Mouse (Mus musculus): ENCODE data around the gene Pelo. TPM values are rescaled to one million over a fixed set of nuclear protein-coding genes. Genes with fewer than 3 reads are reported as not detected.

Pelo gene
- total RNA-seq (2023) = 5.6 and 7.6 TPM in 2 replicates

GRCm38 (mm10) chr13:115090069-115090976, at the start of gene Pelo:
Gene Pelo, minus strand, starts transcription at chr13:115090186.

DNA sequence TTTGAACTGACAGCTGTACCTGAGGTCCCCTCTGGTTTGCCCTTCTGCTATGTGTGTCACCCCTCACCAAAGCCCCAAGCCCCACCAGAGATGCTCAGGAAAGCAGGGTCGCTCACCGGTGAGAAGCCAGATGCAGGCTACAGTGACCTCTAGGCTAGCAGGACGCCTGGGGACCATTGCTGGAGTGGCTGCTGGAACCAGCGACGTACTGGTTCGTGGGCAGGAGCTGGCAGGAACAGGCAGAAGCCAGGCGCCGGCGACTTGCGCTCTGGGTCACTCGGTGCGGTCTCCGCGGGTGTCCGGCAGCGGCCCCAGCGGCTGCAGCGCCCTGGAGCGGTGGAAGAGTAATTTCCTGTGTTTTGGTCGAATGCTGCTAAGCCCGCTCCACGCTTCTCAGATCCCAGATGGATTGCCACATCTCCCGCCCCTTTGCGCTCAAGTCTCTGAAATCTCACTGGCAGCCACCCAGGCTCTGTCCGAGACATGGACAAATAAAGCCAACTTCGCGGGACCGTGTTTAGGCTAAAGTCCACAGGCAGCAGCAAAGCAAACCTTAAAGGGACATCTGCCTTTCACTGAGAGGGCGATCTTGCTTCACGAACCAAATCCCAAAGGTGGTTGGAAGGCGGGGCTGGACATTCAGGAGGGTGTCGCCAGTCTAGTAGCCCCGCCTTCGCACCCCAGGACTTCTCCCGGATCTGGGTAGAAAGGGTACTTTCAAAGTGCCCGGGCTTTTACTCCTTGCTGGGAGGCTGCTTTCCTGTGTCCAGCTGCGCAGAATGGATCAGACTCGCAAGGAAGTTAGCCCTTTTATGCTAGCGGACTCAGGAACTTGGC, 11.6 kb upstream of the Pelo start, which contains the start of the genes Gm49395 and Itga1:
Gene Gm49395 (minus strand): TSS at position 567 of the 837 bp plus-strand sequence.
Gene Itga1 (minus strand): TSS at position 610 of the 837 bp plus-strand sequence.

Other genes with a start within 250 kb of the Pelo start
- gene Itga2, start 158.1 kb downstream of the Pelo start, total RNA-seq (2023) = 1.2 TPM in 1 of 2 replicates, not detected in the other
- 4.4 and 10.5 TPM in 2 replicates for gene Gm49395, start 11.7 kb upstream of the Pelo start, total RNA-seq (2023)
- 9.7 and 21.1 TPM in 2 replicates for gene Itga1, start 11.8 kb upstream of the Pelo start, total RNA-seq (2023)

Measured in neutrophil, adult 65 days (primary cell).